Mouse (Mus musculus) CH12.LX (cell line): ENCODE data around the gene Siah2. TPM values are rescaled to one million over a fixed set of nuclear protein-coding genes. Genes with fewer than 3 reads are reported as not detected.

Experiments used
- DNase-seq: peaks from one replicate; pipeline ENCODE4 v3.0.0-alpha.2; 2013; ENCODE audit errors: extremely low read depth
- H3K27ac ChIP-seq: 2 replicates; pipeline ENCODE4 v1.5.1; 2012; ENCODE audit warnings: low read depth, mild to moderate bottlenecking, control low read depth, moderate library complexity; ENCODE audit not compliant: insufficient read depth
- H3K27me3 ChIP-seq: replicated peaks from 2 replicates; pipeline ENCODE3; 2012; ENCODE audit warnings: inconsistent platforms
- H3K36me3 ChIP-seq, 2 experiments: replicated peaks in 1 of 2; 2 replicates each; pipeline versions ENCODE3 to v1.6.1; 2012; ENCODE audit warnings: inconsistent platforms in 1 of 2, low read length in 1 of 2, mild to moderate bottlenecking in 1 of 2, mixed read lengths in 1 of 2, moderate library complexity in 1 of 2; ENCODE audit not compliant: control insufficient read depth in 1 of 2, insufficient read depth in 1 of 2
- H3K4me1 ChIP-seq, 2 experiments: 2 replicates each; pipeline ENCODE4 v1.6.1; 2012; ENCODE audit warnings: inconsistent platforms in 1 of 2, moderate library complexity in 1 of 2; ENCODE audit not compliant: insufficient read depth in 2 of 2, control insufficient read depth in 1 of 2
- H3K4me2 ChIP-seq: 2 replicates; pipeline ENCODE4 v1.6.1; 2012; ENCODE audit warnings: low read depth, mild to moderate bottlenecking, control low read depth; ENCODE audit not compliant: poor library complexity, insufficient read depth, severe bottlenecking
- H3K4me3 ChIP-seq, 3 experiments: fragments of 150-350 bp in 1 of 3; sonication (generic) in 1 of 3; replicated peaks in 1 of 3; 2 replicates each; pipeline versions ENCODE3 to v1.5.1; 2011 to 2012; ENCODE audit warnings: low read depth in 2 of 3, low read length in 2 of 3, mild to moderate bottlenecking in 2 of 3, moderate library complexity in 2 of 3, control low read depth in 1 of 3, improper control_type of control experiment in 1 of 3, inconsistent platforms in 1 of 3, mixed read lengths in 1 of 3; ENCODE audit not compliant: poor library complexity in 1 of 3
- H3K79me2 ChIP-seq: replicated peaks from 2 replicates; pipeline ENCODE4 v1.6.1; 2012; ENCODE audit warnings: mild to moderate bottlenecking, moderate library complexity; ENCODE audit not compliant: control insufficient read depth, poor library complexity, insufficient read depth, severe bottlenecking; ENCODE audit errors: extremely low read depth
- H3K9ac ChIP-seq: 2 replicates; pipeline ENCODE4 v1.6.1; 2012; ENCODE audit warnings: low read depth, mild to moderate bottlenecking, control low read depth, moderate library complexity; ENCODE audit not compliant: insufficient read depth
- H3K9me3 ChIP-seq: replicated peaks from 2 replicates; pipeline ENCODE3; 2012; ENCODE audit warnings: low read length, inconsistent platforms, mixed read lengths
- CHD1 ChIP-seq: IDR thresholded peaks from 2 replicates; pipeline ENCODE4 v1.6.1; 2012; ENCODE audit warnings: low read depth, low read length, improper control_type of control experiment, inconsistent platforms
- CHD2 ChIP-seq: IDR thresholded peaks from 2 replicates; pipeline ENCODE4 v1.6.1; 2011; ENCODE audit warnings: low read length, improper control_type of control experiment
- CTCF ChIP-seq, 2 experiments: IDR thresholded peaks in 1 of 2; conservative IDR thresholded peaks in 1 of 2; 2 replicates each; pipeline ENCODE4 v1.5.1; 2011 to 2012; ENCODE audit warnings: low read depth in 2 of 2, low read length in 2 of 2, improper control_type of control experiment in 1 of 2, inconsistent platforms in 1 of 2, mild to moderate bottlenecking in 1 of 2, moderate library complexity in 1 of 2
- ELF1 ChIP-seq: IDR thresholded peaks from 2 replicates; pipeline ENCODE4 v1.6.1; 2014; ENCODE audit warnings: low read depth, mild to moderate bottlenecking, inconsistent platforms, low read length, improper control_type of control experiment
- EP300 ChIP-seq: IDR thresholded peaks from 2 replicates; pipeline ENCODE4 v1.6.1; 2011; ENCODE audit warnings: low read length, improper control_type of control experiment
- ETS1 ChIP-seq: conservative IDR thresholded peaks from 2 replicates; pipeline ENCODE4 v1.6.1; 2012; ENCODE audit warnings: low read depth, mild to moderate bottlenecking, inconsistent platforms, low read length, improper control_type of control experiment, moderate library complexity
- HCFC1 ChIP-seq: IDR thresholded peaks from 2 replicates; pipeline ENCODE4 v1.6.1; 2012; ENCODE audit warnings: low read depth, mild to moderate bottlenecking, inconsistent platforms, low read length, improper control_type of control experiment
- JUN ChIP-seq: IDR thresholded peaks from 2 replicates; pipeline ENCODE4 v1.6.1; 2011; ENCODE audit warnings: low read depth, mild to moderate bottlenecking, low read length, improper control_type of control experiment, moderate library complexity; ENCODE audit not compliant: insufficient read depth
- KAT2A ChIP-seq: IDR thresholded peaks from 2 replicates; pipeline ENCODE4 v1.6.1; 2012; ENCODE audit warnings: low read length, improper control_type of control experiment, inconsistent platforms; ENCODE audit not compliant: insufficient replicate concordance
- MAFK ChIP-seq: IDR thresholded peaks from 2 replicates; pipeline ENCODE4 v1.6.1; 2011; ENCODE audit warnings: low read length, improper control_type of control experiment; ENCODE audit not compliant: insufficient replicate concordance
- MAX ChIP-seq: IDR thresholded peaks from 2 replicates; pipeline ENCODE4 v1.6.1; 2011; ENCODE audit warnings: low read length, improper control_type of control experiment
- MAZ ChIP-seq: IDR thresholded peaks from 2 replicates; pipeline ENCODE4 v1.6.1; 2012; ENCODE audit warnings: low read depth, mild to moderate bottlenecking, inconsistent platforms, low read length, improper control_type of control experiment, moderate library complexity
- PAX5 ChIP-seq: IDR thresholded peaks from 2 replicates; pipeline ENCODE4 v1.6.1; 2012; ENCODE audit warnings: low read length, inconsistent platforms, mixed read lengths
- POLR2AphosphoS2 ChIP-seq: IDR thresholded peaks from 2 replicates; pipeline ENCODE4 v1.6.1; 2011; ENCODE audit warnings: low read depth, low read length, improper control_type of control experiment
- RAD21 ChIP-seq: IDR thresholded peaks from 2 replicates; pipeline ENCODE4 v1.6.1; 2011; ENCODE audit warnings: low read depth, mild to moderate bottlenecking, low read length, improper control_type of control experiment, moderate library complexity
- SIN3A ChIP-seq: IDR thresholded peaks from 2 replicates; pipeline ENCODE4 v1.6.1; 2012; ENCODE audit warnings: low read length, improper control_type of control experiment, inconsistent platforms
- SMC3 ChIP-seq: IDR thresholded peaks from 2 replicates; pipeline ENCODE4 v1.6.1; 2011; ENCODE audit warnings: low read depth, low read length, improper control_type of control experiment
- TCF12 ChIP-seq: IDR thresholded peaks from 2 replicates; pipeline ENCODE4 v1.6.1; 2014; ENCODE audit warnings: low read depth, mild to moderate bottlenecking, inconsistent platforms, low read length, improper control_type of control experiment
- UBTF ChIP-seq: IDR thresholded peaks from 2 replicates; pipeline ENCODE4 v1.6.1; 2012; ENCODE audit warnings: low read depth, mild to moderate bottlenecking, inconsistent platforms, low read length, improper control_type of control experiment, moderate library complexity
- ZC3H11A ChIP-seq: IDR thresholded peaks from 2 replicates; pipeline ENCODE4 v1.6.1; 2012; ENCODE audit warnings: low read depth, mild to moderate bottlenecking, inconsistent platforms, low read length, improper control_type of control experiment
- ZKSCAN1 ChIP-seq: IDR thresholded peaks from 2 replicates; pipeline ENCODE4 v1.6.1; 2012; ENCODE audit warnings: low read depth, inconsistent platforms, low read length, improper control_type of control experiment, borderline replicate concordance
- dilution Hi-C: fragments of 300-500 bp; cut with MboI; formaldehyde crosslinking; loops from 2 replicates; pipeline ENCODE4 v1.14.3; 2020; ENCODE audit warnings: low sequenced_read_pairs; ENCODE audit not compliant: extremely low pct_unique_long_range_greater_than_20kb, extremely low pct_ligation_motif_present
- in situ Hi-C: fragments of 300-500 bp; cut with MboI; formaldehyde crosslinking; loops from 3 replicates; pipeline ENCODE4 v1.14.3; 2019; ENCODE audit warnings: low sequenced_read_pairs, low pct_ligation_motif_present, low pct_unique_long_range_greater_than_20kb, mixed read lengths
- polyA plus RNA-seq: library from polyadenylated mRNA; unstranded; fragments of >175 nt; gene quantifications from 2 replicates; pipeline ENCODE4 v1.2.1, GENCODE M21; 2012; ENCODE audit warnings: low read depth; ENCODE audit not compliant: insufficient read length
- total RNA-seq, 2 experiments: library from RNA; depleted of rRNA; stranded (reverse); fragments of 300-350 nt in 1 of 2; fragments of >200 nt in 1 of 2; gene quantifications; 2 replicates each; pipeline ENCODE4 v1.2.3; 2012 to 2014

The Siah2 gene
- total and polyA plus RNA-seq, 3 experiments = 104 to 142 (median 140) TPM

DNA sequence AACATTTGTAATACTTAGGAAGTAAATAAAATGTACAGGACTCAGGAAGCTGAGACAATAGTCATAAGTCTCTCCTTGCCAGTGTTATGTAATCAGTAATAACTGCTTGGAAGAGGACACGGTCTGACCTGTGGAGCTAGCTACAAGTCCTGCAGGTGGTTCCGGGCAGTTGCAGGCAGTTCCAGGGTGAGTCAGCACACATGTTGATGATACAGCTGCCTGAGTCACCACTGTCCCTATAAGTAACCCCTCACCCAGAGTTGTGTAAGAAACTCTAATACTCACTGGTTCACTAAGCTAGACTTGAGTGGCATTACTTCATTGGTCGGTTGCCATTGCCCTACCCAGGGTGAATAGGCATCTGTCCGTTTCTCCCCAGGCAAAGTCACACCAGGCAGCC lies 21.0 kb upstream of the Siah2 start (continued):
- TF ChIP-seq TCF12 (peak; percentile 86), CTCF (conservative IDR thresholded peaks at IDR 0.05 in 1 of 2, IDR thresholded peaks at IDR 0.05 in 1 of 2; ENCODE audit: low read depth in 2 of 2, low read length in 2 of 2) (no peak), SIN3A (no peak), POLR2AphosphoS2 (no peak), MAX (0 out of 2 replicates have a peak, but pooled peaks have one; percentile 19), ZC3H11A (no peak), UBTF (no peak), MAFK (peak; percentile 72; the same call in 1 of the 2 replicates), PAX5 (no peak), JUN (peak; percentile 62)

DNA sequence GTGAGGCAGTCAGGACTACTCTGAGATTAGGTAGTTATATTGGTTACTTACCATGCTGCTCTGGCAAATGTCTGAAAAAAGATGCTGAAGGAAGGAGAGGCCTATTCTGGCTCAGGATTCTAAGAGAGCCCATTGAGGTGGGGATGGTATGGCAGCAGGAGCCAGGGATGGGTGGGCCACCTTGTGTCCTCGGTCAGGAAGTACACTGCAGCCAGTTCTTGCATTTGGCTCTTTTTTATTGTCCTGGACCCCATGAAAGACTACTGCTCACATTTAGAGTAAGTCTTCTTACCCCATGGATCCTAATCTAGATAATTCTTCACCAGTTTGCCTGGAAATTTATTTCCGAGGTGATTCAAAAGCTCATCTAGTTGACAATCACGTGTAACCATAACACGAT lies 12.3 kb upstream of the Siah2 start:
- no peak overlapping the region for H3K27ac ChIP-seq
- no peak overlapping the region for H3K4me2 ChIP-seq
- H3K36me3 ChIP-seq = peaks cover 25 to 68% of the 10 kb centered on the region in 2 experiments
- H3K9me3 ChIP-seq = peaks cover 13% of the 10 kb centered on the region
- peaks cover 0 to 10% of the 10 kb centered on the region in 2 experiments; a peak in 2 of 4 replicates for H3K4me1 ChIP-seq
- H3K9ac ChIP-seq = no peak overlapping the region
- H3K4me3 ChIP-seq = no peak overlapping the region
- TF ChIP-seq CHD2 (no peak), RAD21 (peak; percentile 45), EP300 (no peak), MAZ (no peak), ETS1 (no peak), ZKSCAN1 (no peak), SMC3 (peak; percentile 61), TCF12 (no peak), CTCF (conservative IDR thresholded peaks at IDR 0.05 in 1 of 2, IDR thresholded peaks at IDR 0.05 in 1 of 2; ENCODE audit: low read depth in 2 of 2, low read length in 2 of 2) (peak in 1 of 2 experiments; percentile 58; a peak in 2 of 4 replicates)
- no peaks in the 10 kb centered on the region for H3K79me2 ChIP-seq
- no peaks in the 10 kb centered on the region for H3K27me3 ChIP-seq
- in situ Hi-C loops (no loop called here), dilution Hi-C loops (no loop called here)
- DNase-seq = no peak

DNA sequence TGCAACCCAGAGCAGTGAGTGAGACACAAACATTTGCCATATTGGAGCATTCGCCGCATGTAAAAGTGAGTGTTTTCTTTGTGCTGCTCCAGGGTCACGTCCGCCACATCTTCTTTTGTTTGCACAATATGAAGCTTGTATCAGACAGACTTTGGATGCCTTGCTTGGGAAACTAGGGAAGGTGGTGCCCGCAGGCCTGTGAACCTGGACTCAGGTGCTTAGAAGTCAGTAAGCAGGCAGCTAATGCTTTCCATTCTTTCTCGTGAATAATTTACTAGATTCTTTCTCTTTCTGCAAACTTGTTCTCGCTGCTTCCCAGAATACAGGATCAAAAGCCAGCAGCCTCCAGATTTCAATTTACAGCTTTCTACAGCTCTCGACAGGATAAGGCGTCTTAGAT lies 11.5 kb upstream of the Siah2 start:
- Histone ChIP-seq H3K36me3 (peaks cover 25 to 69% of the 10 kb centered on the region in 2 experiments), H3K4me2 (no peak overlapping the region), H3K27ac (no peak overlapping the region), H3K9ac (no peak overlapping the region), H3K9me3 (peaks cover 13% of the 10 kb centered on the region), H3K4me3 (no peak overlapping the region), H3K27me3 (no peaks in the 10 kb centered on the region), H3K4me1 (peaks cover 0 to 18% of the 10 kb centered on the region in 2 experiments; a peak in 2 of 4 replicates), H3K79me2 (no peaks in the 10 kb centered on the region)
- in situ Hi-C loops (no loop called here), dilution Hi-C loops (no loop called here)
- DNase-seq = no peak
- TF ChIP-seq HCFC1 (no peak), CHD1 (no peak), KAT2A (no peak), ZC3H11A (no peak), ELF1 (no peak)
